Mouse (Mus musculus) kidney, postnatal 0 days (tissue): ENCODE measurements at regions not wholly inside any gene's neighbourhood (a gene's known extent, or its start where the extent isn't known, plus 50 kb on each side); places are given as distances from the start of the nearest gene placed in this dataset.

Experiments
- ATAC-seq: fragments of 200-750 bp; cut with Nextera tagmentation; replicated peaks from 2 replicates; pipeline ENCODE4 v1.8.0; 2017; ENCODE audit warnings: low read depth, moderate number of reproducible peaks, moderate TSS enrichment, moderate library complexity; ENCODE audit not compliant: low FRiP score
- DNase-seq: peaks from one replicate; pipeline ENCODE4 v3.0.0-alpha.2; 2016; ENCODE audit warnings: low spot score
- H3K27ac ChIP-seq: fragments of 300-500 bp; sonication (generic); 2 replicates; pipeline ENCODE4 v1.5.1; 2014; ENCODE audit warnings: mild to moderate bottlenecking
- H3K27me3 ChIP-seq: fragments of 300-500 bp; sonication (generic); 2 replicates; pipeline ENCODE4 v1.6.1; 2014; ENCODE audit warnings: low read length, mixed read lengths; ENCODE audit not compliant: insufficient read depth
- H3K36me3 ChIP-seq: fragments of 300-500 bp; sonication (generic); 2 replicates; pipeline ENCODE4 v1.6.1; 2014; ENCODE audit warnings: low read length, mixed read lengths; ENCODE audit not compliant: insufficient read depth
- H3K4me1 ChIP-seq: fragments of 300-500 bp; sonication (generic); replicated peaks from 2 replicates; pipeline ENCODE4 v1.6.1; 2014; ENCODE audit warnings: antibody characterized with exemption, low read length, mixed read lengths; ENCODE audit not compliant: insufficient read depth
- H3K4me2 ChIP-seq: fragments of 300-500 bp; sonication (generic); 2 replicates; pipeline ENCODE4 v1.6.1; 2014; ENCODE audit warnings: mild to moderate bottlenecking, low read length, moderate library complexity, mixed read lengths
- H3K4me3 ChIP-seq: fragments of 300-500 bp; sonication (generic); replicated peaks from 2 replicates; pipeline ENCODE4 v1.5.1; 2014; ENCODE audit warnings: low read depth, low read length
- H3K9ac ChIP-seq: fragments of 300-500 bp; sonication (generic); 2 replicates; pipeline ENCODE4 v1.6.1; 2014; ENCODE audit warnings: low read depth, low read length
- H3K9me3 ChIP-seq: fragments of 300-500 bp; sonication (generic); replicated peaks from 2 replicates; pipeline ENCODE4 v1.6.1; 2016; ENCODE audit warnings: low read length, inconsistent platforms, mixed read lengths
- CTCF ChIP-seq: IDR thresholded peaks from 2 replicates; pipeline ENCODE4 v1.5.1; 2016; ENCODE audit warnings: antibody characterized with exemption, low read depth, mild to moderate bottlenecking, moderate library complexity
- WGBS: fragments of 180-500 bp; shearing (Covaris S2); extraction: QIAGEN DNeasy Blood & Tissue Kit; methylation state at CpG from one replicate; pipeline ENCODE4 v1.1.7; 2014; 5-methylcytosine and 5-hydroxymethylcytosine counted together

GRCm38 (mm10) chr13:35607710-35608109, 51.9 kb upstream of the Cdyl start:
- TF ChIP-seq CTCF: no peak
- H3K27me3 ChIP-seq: no peaks in the 10 kb centered on the region
- WGBS: 81% methylated on average over 2 of the region's 2 CpGs
- DNase-seq (no peak), ATAC-seq (no peak)
- H3K9ac ChIP-seq: no peak overlapping the region
- H3K9me3 ChIP-seq: no peaks in the 10 kb centered on the region
- no peaks in the 10 kb centered on the region for H3K36me3 ChIP-seq
- H3K27ac ChIP-seq: no peak overlapping the region
- no peak overlapping the region for H3K4me2 ChIP-seq
- no peak overlapping the region for H3K4me3 ChIP-seq
- no peaks in the 10 kb centered on the region for H3K4me1 ChIP-seq
